In the genomic region with DNA sequence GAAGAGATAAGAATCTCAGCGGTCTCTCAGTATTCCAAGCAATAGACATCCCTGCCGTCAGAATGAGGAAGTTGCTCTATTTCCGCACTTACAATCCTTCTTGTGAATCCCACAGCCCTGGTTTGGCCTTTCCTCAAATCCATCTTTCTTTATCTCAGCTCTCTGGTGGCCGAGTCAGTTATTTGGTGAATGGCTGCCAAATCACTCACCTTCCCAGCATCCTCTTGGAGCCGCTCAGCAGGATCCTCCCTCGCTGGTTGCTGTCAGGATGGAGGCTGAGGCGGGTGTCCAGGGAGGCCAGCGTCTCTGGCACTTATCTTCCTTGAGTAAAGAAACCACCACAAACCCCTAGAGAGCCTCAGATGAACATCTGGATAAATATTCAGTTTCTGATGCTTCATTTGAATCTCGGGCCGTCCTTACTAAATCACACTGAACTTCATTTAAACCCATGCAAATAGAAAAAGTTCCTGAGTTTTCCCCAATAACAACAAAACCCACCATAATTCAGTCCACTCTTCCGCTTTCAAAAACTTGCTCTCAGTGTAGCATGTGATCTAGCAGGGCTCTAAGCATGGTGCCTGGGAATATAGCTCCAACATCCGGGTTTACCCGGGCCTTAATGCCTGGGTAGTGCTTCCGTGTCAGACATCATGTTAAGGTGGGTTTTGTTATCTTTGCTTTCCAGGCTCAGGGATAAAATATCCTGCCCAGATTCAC, we compare ENCODE assay signal across 9 mouse cellular contexts.
DNase-seq lines count a peak whose midpoint lies in the region.
"Had no signal": no experiment of that assay in that cellular context is flagged by ENCODE, and none has a peak within 500 bp of the region (broad histone marks: within the 10 kb centered on the region; RNA-seq: fewer than 3 reads in every experiment).

No protein-coding gene starts in this region.

- peak; percentile 24 to 36 for DNase-seq in cerebellum, postnatal 10 days
- DNase-seq in cerebellum, adult 9-11 months, result no peak
- DNase-seq in 3T3-L1 (ENCODE audit: low read depth, low spot score), result peak; percentile 38
- DNase-seq in gastrocnemius, postnatal 36 days, result peak; percentile 34 to 50
- DNase-seq in kidney, postnatal 10 days, result peak; percentile 79
- DNase-seq in frontal cortex, postnatal 10 days (ENCODE audit: low spot score in 2 of 2), result no peak
- no peak for DNase-seq in spleen, postnatal 10 days (ENCODE audit: low spot score in 2 of 2)
- DNase-seq in layer of hippocampus, adult 18-20 months (ENCODE audit: low spot score in 2 of 2), result no peak
- DNase-seq: cerebellum, adult 11 months had no signal

- intact Hi-C loops in gastrocnemius, postnatal 36 days (cut with DNase I), result no loop called here

Comparison
In these comparisons a context has a peak if more than half of its experiments do, and no peak if none do; other contexts are left out.
1. DNase-seq: peak in cerebellum, postnatal 10 days (2 of 2), 3T3-L1 (single experiment), gastrocnemius, postnatal 36 days (2 of 2) and kidney, postnatal 10 days (single experiment); none in cerebellum, adult 9-11 months (single experiment), frontal cortex, postnatal 10 days (0 of 2), spleen, postnatal 10 days (0 of 2) and layer of hippocampus, adult 18-20 months (0 of 2).